In genomic region chr3:70181611-70182010, GRCm38 (mm10) we compare ENCODE assay signal across 31 mouse cellular contexts.
"Had no signal": no experiment of that assay in that cellular context is flagged by ENCODE, and none has a peak within 500 bp of the region (broad histone marks: within the 10 kb centered on the region; RNA-seq: fewer than 3 reads in every experiment).

No protein-coding gene starts in this region.

- DNase-seq: heart, postnatal 10 days; heart, postnatal 14 days; heart, postnatal 36 days; heart, postnatal 4 days; kidney, adult 11 months; kidney, adult 18-20 months; kidney, adult 2 months; kidney, adult 8-10 months; kidney, adult 9 months; kidney, postnatal 10 days; kidney, postnatal 14 days; kidney, postnatal 25 days; kidney, postnatal 36 days; kidney, postnatal 4 days; layer of hippocampus, adult 9-11 months; layer of hippocampus, postnatal 36 days had no signal

- H3K9ac ChIP-seq: heart, embryonic 12.5 days; heart, embryonic 13.5 days; heart, embryonic 15.5 days; hindbrain, embryonic 12.5 days; hindbrain, embryonic 13.5 days; hindbrain, embryonic 14.5 days; hindbrain, embryonic 15.5 days; intestine, embryonic 15.5 days; kidney, embryonic 15.5 days had no signal

- H3K4me2 ChIP-seq: heart, embryonic 11.5 days; heart, embryonic 12.5 days; heart, embryonic 13.5 days; heart, embryonic 15.5 days; hindbrain, embryonic 12.5 days; hindbrain, embryonic 13.5 days; hindbrain, embryonic 14.5 days; hindbrain, embryonic 15.5 days; intestine, embryonic 15.5 days; kidney, embryonic 15.5 days had no signal

- H3K27ac ChIP-seq: heart, embryonic 13.5 days; heart, embryonic 15.5 days; hindbrain, embryonic 10.5 days; hindbrain, embryonic 12.5 days; hindbrain, embryonic 13.5 days; hindbrain, embryonic 14.5 days; hindbrain, embryonic 15.5 days; hindbrain, postnatal 0 days; intestine, embryonic 15.5 days; kidney, embryonic 15.5 days; kidney, postnatal 0 days; layer of hippocampus, adult 2 months; left cerebral cortex, adult 2 months had no signal

- H3K27me3 ChIP-seq: heart, embryonic 12.5 days; heart, embryonic 13.5 days; heart, embryonic 15.5 days; hindbrain, embryonic 12.5 days; hindbrain, embryonic 13.5 days; hindbrain, embryonic 15.5 days; intestine, embryonic 15.5 days; kidney, embryonic 15.5 days had no signal

- H3K36me3 ChIP-seq: heart, embryonic 12.5 days; heart, embryonic 13.5 days; heart, embryonic 15.5 days; hindbrain, embryonic 10.5 days; hindbrain, embryonic 12.5 days; hindbrain, embryonic 13.5 days; hindbrain, embryonic 15.5 days; intestine, embryonic 15.5 days; kidney, embryonic 15.5 days had no signal

- H3K9me3 ChIP-seq: heart, embryonic 12.5 days; heart, embryonic 13.5 days; heart, embryonic 15.5 days; hindbrain, embryonic 10.5 days; hindbrain, embryonic 12.5 days; hindbrain, embryonic 13.5 days; hindbrain, embryonic 15.5 days; intestine, embryonic 15.5 days; kidney, embryonic 15.5 days had no signal

- H3K4me3 ChIP-seq: heart, embryonic 12.5 days; heart, embryonic 13.5 days; heart, embryonic 15.5 days; hindbrain, embryonic 10.5 days; hindbrain, embryonic 12.5 days; hindbrain, embryonic 13.5 days; hindbrain, embryonic 15.5 days; intestine, embryonic 15.5 days; kidney, embryonic 15.5 days; layer of hippocampus, adult 2 months; left cerebral cortex, adult 2 months had no signal

- H3K4me1 ChIP-seq: heart, embryonic 12.5 days; heart, embryonic 13.5 days; heart, embryonic 15.5 days; hindbrain, embryonic 10.5 days; hindbrain, embryonic 12.5 days; hindbrain, embryonic 13.5 days; hindbrain, embryonic 15.5 days; intestine, embryonic 15.5 days; kidney, embryonic 15.5 days had no signal
